Mouse (Mus musculus) spleen, postnatal 14 days (tissue): Measurements from ENCODE around the gene Ntng1.

ENCODE experiments used
- DNase-seq, 2 experiments: peaks; one replicate each; pipeline ENCODE4 v3.0.0; 2021 to 2022; ENCODE audit warnings: low spot score in 2 of 2

The Ntng1 gene

DNA sequence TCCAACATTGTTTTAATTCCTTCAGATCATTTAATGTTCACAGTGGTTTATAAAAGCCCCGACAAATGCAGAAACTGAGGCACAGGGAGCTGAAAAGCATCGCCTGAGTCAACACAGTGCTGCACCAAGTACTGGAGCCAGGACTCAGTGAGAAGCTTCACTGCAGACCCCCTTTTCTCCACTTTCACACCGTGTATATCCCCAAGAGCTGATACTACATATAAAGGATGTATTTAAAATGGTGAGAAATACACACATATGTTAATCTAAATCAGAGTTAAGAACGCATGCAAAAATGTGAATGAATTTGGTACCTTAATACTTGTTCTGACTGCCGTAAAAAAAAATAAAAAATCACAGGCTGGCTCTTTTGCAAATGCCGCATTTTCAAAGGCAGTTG lies 88.4 kb downstream of the Ntng1 start:
- DNase-seq: no peak

DNA sequence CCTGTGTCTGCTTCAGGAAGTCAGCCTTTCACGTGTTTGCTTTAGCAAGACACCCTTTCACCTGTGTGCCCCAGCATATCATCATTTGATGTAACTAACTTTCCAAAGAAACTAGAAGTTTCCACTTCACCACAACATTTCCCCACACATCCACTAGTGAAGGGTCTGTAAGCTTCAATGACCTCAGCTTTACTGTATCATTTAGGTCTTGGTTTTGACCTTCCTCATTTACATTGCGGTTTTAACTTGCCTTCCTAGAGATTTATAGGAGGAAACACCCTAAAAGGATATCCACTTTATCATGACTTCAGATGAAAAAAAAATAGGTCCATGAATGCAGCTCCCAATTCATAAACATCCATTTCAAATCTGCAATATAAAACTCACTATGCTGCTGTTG lies 89.7 kb downstream of the Ntng1 start:
- no peak for DNase-seq

DNA sequence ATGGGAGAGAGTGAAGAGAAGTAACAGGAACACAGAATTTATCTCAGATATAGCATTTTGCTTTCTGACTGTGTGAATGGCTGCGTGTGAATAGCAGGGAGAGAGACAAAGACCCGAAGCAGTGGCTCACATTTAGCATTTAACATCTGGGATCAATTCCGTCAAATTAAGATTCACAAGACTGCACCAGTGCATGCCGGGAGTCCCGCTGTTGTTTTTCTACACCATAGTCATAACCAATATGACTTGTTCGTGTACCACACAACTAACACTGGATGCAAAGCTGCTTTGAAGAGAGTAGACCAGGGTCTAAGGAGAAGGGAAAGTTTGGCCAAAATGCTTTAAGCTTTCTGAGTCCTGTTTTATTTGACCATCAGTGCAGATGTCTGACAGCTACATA lies 95.7 kb downstream of the Ntng1 start:
- no peak for DNase-seq

DNA sequence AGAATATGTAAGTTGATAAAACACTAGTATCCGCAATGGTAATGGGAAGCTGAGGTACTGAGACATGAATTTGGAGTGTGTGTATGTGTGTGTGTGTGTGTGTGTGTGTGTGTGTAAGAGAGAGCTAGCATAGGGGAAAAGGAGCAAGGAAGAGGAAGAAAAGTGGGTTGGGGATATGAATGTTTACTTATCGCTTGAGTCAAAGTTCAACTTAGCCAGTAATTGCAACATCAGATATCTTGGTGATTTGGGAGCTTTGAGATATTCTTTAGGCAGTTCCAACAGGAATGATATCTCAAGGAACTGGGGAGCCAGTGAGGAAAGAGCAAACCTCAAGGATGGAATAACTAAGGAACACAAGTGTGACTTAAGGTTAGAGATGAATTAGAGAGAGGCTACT lies 97.1 kb downstream of the Ntng1 start:
- no peak for DNase-seq

DNA sequence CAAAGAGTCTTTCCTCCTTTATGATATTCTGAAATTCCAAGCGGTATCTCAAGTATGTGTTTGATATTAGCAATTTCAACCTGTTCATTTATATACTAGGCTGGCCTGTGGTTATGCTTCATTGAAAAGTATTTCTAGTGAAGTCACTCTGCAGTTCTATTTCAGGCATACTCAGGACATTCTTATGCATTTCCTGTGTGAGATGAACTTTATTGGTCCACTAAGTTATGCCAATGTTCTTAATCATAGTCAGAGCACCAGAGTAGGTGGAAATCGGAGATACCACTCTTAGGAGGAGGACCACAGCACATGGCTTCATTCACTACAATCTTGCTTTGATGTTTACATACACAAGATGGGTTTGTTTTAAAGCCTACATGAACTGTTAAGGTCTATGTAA lies 99.6 kb downstream of the Ntng1 start:
- no peak for DNase-seq

DNA sequence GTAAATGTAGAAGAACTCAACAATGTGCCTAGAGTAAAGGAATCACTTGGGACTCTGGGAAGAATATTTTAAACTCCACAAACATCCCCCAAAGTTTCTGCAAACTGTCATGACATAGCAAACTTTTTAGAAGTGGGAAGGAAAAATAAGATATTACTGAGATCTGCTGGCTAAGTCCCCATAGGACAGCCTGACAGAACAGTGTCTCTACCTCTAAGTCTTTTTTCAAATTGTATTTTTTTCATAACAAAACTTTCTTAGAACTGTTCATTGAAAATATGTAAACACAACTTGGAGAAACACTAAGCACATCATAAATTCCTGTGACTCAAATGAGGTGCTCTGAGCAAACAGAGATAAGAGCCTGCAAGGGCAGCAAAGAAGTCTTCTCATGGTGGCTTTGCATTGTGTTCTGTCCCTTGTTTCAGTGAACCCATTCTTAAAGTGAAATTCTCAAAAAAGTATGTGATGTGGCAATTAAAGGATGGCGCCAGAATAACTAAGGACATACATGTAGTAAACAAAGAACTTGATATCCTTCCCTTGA lies 100.1 kb downstream of the Ntng1 start:
- DNase-seq: no peak

DNA sequence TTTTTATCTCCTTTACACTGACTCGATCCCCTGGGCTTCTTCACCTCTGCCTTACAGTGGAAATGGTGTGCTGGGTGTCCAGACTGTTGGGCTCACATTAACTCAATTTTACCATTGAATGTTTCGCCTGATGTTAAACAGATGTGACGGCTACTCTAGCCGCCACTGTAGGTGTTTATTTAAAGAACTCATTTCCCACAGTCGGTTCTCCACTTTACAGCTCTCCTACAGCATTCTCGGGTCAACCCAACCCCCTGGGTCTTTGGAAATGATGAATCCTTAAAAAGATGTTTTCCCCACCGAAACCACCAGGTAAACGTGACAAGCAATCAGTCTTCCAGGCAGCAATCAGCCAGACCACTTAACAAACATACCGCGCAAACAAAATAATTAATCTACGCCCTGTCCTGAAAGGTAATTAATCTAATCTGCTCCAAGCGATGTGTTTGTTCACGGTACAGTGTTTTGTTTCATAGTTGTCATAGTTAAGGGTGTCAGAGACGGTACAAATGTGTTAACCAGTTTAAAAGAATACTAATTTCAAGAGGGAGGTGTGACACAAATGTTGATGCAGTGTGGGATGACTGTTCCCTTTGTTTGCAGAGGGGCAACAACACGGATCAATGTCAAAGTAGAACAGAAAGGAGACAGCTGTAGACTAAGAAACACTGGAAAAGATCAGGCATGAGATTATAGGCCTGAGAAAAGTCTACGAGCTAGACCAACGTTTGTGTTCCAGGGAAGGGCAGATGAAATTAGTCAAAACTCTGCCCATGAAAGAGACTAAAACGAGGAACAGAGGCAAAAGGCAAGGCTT lies 120.8 kb downstream of the Ntng1 start:
- DNase-seq: no peak

DNA sequence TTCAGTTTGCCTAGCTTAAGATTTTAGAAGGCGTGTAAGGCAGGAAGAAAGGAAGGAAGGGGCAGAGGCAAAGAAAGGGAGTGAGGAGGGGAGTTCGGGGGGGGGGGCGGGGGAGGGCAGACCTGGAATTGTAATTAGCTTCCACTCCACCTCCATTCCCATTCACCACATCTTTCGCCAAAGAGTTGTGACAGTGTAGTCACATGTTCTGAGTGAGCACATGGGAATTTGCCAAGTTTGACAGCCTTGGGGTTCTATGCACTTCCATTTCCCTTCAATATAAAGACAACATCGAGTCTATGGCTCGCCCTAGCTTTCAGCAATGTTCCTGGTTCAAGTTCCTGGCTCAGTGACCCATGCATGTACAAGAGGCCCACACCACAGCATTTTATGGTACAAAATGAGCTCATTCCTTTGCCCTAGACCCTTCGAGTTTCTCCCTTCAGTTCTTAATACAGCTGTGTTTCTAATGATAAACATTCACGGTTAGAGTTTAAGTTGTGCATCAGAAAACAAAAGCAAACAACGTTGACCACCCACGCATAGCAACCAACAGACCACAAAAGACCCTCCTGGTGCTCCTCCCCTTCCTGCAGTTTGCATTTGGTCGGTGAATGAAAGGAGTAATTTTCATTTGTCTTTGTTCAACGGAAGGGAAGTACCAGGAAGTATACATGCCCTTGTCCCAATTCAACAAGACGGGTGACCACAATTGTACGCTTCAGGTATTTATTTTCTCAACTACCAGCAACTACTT lies 132.8 kb downstream of the Ntng1 start:
- DNase-seq: no peak

DNA sequence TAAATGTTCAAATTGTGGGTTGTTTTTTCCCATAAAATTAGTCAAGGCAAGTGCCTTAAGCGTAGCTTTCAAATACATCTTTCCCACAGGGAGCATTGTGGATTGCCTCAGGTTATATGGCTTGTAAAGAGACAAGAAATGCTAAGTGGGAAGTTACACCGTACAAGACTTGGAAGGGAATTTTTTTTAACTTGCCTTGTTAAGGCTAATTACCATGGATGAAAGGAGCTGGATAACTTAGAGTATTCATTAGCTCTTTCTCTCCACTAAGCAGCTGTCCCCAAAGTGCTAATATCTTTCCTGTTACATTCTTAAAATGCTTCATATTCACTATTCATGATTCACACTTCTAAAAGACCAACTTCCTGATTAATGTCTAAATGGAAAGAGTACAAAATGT lies 133.4 kb downstream of the Ntng1 start:
- no peak for DNase-seq

DNA sequence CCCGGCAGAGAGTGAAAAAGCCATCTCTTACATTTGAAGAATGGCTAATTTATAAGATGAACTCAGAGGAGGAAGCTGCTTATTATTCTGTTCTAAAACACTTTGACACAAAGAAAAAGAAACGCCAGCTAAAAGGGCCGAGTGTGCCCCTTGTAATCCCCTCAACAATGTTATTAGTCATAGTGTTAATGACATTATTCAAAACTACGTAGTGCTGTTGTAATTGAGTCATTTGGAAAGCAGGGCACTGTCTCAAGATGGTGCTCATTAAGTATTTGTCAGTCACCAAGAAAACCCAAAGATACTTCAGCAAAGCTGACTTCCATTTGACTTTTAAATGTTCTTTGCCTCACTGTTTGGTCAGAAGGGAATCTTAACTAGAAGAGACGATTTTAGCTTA lies 143.5 kb downstream of the Ntng1 start:
- no peak for DNase-seq

DNA sequence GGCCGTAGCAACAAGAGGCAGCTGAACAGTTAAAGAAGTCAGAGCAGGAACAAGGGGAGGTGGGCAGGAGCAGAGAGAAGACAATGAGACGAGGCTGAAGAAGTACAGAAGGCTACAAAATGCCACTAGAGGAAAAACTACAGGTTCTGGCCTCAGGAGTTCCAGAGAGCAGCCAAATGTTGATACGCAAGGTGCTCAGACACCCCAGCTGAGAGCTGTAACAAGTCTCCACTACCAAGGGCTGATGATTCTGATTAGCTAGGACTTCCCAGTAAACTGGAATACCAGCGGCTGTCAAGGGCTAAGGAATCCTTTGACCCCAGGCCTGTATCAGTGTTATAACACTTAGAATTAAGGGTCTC lies 148.2 kb downstream of the Ntng1 start:
- DNase-seq: no peak

DNA sequence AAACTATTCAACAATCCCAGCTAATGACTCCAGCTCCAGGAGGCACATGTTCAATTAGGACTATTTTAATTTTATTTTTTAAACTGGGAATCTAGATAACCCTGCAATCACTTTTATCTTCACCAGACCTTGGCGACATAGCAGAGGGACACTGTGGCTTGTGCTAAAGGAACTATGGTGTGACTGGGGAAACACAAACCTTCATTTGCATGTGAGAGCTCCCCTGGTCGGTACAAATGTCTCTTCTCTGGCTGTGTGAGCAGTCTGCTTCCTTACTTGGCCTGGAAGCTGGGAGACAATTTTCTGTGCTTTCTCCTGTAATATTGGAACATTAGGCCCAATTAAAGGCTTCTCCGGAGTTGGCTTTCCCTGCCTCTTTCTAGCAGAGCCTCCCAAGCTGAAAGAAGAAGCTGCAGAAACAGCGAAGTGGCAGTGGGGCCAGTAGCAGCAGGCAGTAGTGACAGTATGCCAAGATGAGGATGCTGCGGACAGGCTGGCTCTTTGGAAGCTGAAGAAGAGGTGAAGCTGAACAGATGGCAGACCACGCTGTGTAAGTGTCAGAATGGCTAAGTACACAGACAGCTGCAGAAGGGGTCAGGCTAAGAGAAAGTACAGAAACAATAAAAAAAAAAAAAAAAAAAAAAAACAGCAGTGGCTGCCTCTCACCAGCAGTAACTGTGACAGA lies 148.7 kb downstream of the Ntng1 start:
- no peak for DNase-seq

DNA sequence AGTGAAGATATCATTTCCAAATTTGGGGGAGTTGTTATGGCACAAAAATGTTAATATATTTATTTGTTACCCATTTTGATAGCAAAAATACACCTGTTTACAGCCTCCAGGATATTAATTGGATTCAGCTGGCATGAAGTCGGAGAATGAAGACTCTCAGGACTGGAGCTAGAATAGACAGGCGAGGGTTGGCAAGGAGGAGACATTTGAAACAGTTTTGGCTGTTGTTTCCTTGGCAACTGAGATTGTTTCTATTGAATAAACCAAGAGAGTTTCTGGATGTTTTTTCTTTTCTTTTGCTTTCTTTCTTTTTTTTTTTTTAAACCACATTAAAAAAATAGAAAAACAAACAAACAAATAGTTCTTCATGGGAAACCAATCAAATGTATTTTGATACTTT lies 159.7 kb downstream of the Ntng1 start:
- DNase-seq: no peak

DNA sequence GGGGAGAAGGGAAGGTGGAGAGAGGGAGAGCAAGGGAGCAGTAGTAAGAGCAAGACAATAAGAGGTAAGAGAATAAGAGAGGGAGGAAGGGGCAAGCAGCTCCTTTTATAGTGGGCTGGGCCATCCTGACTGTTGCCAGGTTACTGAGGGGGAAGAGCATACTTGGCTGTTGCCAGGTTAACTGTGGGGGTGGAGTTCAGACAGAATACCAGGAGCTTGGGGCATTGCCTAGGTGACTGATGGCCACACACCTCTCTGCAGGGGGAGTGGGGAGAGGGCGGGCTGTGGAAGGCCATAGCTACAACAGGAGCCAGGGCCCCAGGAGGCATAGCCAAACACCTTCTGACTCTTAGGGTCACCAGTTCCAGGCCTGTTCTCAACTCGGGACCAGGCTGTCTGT lies 166.2 kb downstream of the Ntng1 start:
- DNase-seq: no peak

DNA sequence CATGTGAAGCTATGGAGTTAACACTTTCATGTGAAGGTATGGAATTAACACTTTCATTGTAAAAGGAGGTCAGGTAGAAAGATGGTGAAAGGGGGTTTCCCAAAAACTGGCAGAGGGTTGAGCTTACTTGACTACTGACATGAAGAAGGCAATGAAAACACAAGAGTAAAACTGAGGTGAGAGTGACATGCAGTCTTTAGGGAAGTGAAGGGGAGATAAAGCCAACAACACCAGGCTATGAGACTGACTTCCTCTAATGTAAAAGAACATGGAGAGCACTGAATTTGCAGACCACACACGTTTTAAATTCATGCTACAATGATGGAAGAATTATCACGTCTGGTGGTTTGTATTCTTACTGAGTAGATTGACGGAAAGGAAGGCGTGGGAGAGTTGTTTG lies 168.7 kb downstream of the Ntng1 start:
- no peak for DNase-seq

DNA sequence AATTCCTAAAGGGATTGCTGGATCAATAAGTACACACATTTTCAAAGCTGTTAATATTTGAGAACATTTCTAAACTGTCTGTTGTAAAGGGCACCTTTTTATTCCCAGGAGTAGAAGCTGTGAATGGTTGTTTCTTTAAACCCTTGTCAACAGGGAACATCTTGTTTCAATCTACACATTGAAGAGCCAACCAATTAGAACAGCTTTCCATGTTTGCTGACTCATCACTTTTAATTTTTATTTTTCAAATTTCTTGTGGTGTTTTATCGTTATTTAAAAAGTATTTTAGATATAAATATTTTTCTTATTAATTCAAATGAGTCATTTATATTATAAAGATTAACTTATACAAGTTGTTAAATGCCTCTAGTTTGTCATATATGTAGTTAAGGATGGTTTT lies 172.3 kb downstream of the Ntng1 start:
- no peak for DNase-seq

DNA sequence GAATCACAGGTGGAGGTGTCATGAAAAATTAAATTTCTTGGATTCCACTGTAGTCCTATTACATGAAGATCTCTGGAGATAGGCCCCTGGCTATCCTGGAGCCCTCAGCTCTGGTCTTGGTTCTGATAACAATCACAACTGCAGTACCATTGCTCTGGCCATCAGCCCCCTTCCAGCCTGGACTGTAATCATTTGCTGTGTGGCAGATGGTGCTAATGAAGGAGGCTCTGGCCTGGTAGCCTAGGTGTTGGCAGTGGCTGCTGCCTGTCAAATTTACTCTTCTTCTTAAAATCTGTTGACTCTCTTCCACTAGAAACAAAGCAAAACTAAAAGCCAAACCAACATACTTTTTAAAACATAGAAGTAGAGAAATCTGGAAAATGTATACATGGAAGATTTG lies 173.6 kb downstream of the Ntng1 start:
- DNase-seq: no peak

DNA sequence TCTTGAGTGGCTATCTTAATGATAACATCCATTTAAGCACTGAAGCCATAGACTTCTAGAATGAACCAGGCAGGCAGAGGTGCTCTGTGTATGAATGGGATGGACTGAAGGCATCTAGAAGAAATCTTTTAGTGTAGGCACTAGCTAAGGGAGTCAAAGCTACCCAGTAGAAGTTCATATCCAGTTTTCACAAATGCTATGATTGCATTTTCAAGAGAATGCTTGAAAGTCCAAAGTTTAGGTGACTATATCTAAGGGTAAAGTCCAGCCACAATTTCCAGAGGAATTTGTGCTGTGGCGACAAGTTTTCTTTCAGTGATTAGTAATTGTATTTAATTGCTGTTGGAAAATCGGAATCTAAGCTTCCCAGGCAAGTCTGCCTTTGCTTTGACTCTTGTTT lies 181.2 kb downstream of the Ntng1 start:
- DNase-seq: no peak

DNA sequence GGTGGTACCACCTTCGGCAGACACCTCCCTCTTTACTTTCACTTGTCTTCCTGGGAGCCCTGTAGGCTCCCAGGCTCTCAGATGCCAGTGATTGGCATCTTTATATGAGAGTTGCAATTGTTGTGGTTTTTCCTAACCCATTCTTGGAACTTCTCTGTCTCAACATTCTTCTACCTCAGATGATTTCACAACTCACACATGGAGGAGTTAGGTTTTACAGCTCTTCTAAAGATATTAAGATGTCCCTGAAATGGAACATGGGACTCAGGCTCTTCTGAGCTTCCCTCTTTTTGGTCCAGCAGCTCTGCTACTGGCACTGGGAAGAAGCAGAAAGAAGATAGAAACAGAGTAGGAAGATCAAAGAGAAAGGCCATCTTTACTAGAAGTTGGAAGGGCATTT lies 200.9 kb downstream of the Ntng1 start:
- DNase-seq: no peak

DNA sequence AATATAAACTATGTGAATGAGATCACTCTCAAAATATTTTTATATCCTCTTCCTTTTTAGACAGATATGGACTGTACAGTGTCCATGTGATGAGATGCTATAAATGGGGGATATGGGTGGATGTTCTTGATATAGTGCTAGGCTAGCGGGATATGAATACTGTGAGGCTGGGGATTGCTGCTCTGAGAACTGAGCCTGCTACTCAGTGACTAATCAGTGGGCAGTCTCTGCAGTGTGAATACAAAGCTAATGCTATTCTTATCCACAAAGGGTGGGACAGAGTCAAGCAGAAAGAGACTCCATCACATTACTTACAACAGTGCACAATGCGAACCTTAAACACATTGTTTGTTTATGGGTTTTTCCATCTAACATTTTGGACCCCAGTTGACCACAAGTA lies 206.2 kb downstream of the Ntng1 start:
- DNase-seq: no peak

DNA sequence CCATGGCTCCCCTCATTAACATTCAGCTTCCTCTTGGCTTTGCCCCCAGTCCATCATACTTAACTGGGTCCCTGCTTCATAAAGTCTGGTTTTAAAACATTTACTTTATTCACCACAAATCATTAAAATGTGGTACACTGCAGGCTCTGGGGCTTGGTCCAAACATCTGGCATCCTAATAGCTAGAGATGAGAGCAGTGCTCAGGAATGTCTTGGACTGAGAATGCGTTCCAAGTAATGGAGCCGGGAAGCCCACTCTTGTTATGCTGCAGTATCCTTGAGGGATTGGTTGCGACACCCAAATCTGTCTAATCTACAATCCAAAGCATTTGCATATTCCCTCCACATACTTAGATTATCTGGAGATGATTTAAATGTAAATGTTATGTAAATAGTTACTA lies 207.5 kb downstream of the Ntng1 start:
- DNase-seq: no peak

DNA sequence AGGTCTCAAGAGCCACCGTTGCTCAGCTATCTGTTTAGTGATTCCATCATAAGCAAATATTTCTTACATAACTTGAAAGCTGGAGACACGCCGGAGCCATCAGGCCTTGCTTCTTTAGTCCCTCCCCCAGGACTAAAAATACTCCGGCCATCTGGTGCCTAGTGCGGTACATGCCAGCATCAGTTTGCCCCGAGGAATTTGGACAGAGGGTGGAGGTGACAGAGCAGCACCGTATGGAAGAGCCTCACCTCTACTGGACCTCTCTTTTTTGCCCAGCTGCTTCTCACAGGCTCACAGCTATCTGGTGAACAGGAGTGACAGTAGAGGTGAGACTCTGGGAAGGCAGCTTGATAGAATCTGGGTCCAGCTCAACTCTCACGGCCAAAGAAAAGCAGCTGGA lies 211.6 kb downstream of the Ntng1 start:
- DNase-seq: no peak

DNA sequence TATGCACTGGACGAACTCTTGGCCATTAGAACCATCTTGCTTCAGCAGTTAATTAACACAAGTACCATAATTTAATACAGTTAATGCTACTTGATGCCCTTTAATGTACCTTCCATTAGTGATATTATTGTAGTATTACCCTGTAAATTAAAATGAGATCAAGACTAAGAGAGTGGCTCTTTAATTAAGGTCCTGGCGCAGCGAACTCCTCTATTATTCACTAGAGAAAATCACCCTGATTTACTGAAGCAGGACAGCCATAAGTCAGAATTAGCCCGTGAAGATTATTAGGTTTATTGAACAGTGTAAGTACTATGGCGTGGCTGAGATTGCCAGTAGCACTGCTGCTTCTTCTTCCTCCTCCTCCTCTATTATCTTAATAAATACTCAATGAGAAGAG lies 212.8 kb downstream of the Ntng1 start:
- DNase-seq: no peak
